Mouse (Mus musculus): ENCODE measurements around the gene Zdhhc13. TPM values are rescaled to one million over a fixed set of nuclear protein-coding genes. Genes with fewer than 3 reads are reported as not detected.
A peak's percentile ranks its signal among the peaks of the same experiment; 100 is the strongest.

Zdhhc13 gene
- total RNA-seq (2021) = 1 to 10 TPM; 7.8 to 8.2 TPM
- long read RNA-seq, experiment 1, transcript Zdhhc13-201 (17 exons, 2,410 nt) = major isoform, 13 of 16 reads
- long read RNA-seq, experiment 1, partial matches to known transcripts = 0 of 16 reads
- long read RNA-seq, experiment 1, other reads (novel, unspliced or antisense) = 3 of 16 reads
- long read RNA-seq, experiment 2, transcript Zdhhc13-201 (17 exons, 2,410 nt) = major isoform, 22 of 29 reads
- long read RNA-seq, experiment 2, partial matches to known transcripts = 2 of 29 reads
- long read RNA-seq, experiment 2, other reads (novel, unspliced or antisense) = 5 of 29 reads

GRCm38 (mm10) chr7:48788851-48789572 lies at the start of gene Zdhhc13:
TSS of gene Zdhhc13 (plus strand) at chr7:48789003.
- DNase-seq (ENCODE audit: low spot score in 2 of 2) = peak; percentile 82 to 83

DNA sequence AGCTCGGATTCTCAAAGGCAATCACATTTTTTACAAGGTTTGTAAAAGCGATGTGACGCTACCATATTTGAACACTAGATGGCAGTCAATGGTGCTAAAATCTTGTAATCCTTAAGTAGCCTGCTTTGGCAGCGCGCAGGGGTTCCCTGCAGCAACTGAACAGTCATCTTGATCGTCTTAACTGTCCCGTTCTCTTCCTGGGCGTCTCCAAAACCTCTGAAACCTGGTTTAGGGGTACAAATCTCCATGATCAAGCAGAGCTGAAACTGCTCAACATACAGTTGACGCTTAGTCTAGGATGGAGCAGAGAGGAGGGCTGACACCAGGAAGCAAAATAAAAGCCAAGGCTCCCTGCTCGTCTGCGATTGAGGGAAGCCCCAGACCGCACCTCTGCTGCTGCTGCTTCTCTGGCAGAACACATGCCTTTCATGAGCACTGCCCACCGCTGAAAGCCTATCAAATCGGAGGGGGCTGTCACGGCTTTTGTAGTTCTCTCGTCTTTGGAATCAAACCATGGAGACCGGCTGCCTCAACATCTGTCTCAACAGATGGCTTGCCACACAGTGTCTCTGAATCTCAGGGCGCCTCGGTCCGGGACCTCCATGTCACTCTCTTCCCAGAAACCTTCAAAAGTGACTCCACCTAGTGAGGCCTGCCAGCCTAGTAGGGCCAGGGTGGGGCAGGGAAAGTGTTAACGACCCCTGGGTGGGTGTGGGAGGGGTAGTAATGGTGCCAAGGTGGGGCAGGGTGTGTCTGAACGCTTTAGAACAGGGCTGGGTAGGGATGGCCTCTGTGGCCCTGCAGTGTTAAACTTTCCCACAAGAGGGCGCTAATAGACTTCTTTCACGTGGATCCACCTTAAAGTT lies 39.3 kb upstream of the Zdhhc13 start:
- DNase-seq (ENCODE audit: low spot score in 2 of 2) = peak; percentile 72 to 74

DNA sequence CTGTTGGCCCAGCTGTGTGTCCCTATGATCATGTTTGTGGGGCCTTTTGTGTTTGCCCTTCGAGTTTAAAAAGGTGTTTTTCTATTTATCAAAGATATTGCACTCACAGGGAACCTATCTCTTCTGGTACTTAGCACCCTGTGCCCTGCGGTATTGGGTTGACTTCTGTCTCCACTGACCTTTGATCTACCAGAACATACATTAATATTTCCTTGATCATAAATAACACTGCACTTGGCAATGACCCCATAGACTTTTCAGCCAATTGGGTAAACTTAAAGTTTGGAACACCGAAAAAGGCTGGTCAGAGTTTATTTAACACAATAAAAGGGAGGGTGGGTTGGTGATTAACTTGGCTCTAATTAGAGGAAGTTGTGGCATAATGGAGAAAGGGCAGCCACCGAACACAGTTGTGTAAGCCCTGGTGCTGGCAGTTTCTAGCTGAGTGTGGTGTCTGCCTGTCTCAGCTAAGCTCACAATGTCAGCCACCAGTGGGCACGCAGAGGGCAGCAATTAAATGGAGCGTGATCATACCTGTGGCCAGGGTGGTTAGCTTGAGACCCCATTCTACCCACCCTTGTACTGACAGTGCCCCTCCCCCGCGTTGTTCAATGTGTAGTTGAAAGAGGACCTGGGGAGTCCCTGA lies 38.5 kb upstream of the Zdhhc13 start:
- DNase-seq (ENCODE audit: low spot score in 2 of 2) = peak in 1 of 2 experiments; percentile 20

DNA sequence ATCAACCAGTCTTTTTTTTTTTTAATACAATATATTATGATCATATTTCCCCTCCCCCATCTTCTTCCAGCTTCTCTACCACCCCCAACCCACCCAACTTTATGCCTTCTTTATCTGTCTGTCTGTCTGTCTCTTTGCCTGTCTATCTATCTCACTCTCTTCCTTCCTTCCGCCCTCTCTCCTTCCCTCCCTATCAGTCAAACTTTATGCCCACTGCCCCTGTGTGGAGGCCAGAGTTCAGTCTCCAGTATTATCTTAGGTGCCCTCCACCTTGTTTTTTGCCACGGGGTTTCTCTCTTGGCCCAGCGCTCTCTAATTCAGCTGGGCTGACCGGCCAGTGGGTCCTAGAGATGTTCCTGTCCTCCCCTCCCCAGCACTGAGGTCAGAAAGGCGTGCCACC lies 37.6 kb upstream of the Zdhhc13 start:
- no peak for DNase-seq (ENCODE audit: low spot score in 2 of 2)

DNA sequence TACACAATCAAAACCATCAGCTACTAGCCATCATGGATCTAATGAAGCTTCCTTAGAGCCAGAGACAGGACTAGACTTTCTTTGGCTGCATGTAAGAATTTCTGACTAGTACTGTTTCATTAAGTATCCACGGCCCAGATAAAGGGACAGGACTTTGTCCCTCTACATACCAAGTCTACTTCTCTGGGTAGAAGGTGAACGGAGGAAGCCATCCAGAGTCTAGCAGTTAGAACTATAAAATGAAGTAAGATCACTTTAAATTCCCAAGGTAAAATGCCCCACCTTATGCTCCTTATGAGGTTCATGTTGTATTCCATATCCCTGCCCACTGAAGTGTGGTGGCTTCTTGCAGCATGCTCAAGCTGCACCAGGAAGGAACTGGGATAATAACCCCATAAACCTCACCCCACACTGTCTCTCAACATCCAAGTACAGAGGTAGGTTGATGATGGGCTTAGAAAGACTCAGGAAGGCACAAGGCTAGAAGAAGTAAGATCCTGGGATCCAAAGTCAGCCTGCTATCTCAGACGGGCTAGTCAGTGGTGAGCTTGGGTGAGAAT lies 34.3 kb upstream of the Zdhhc13 start:
- DNase-seq (ENCODE audit: low spot score in 2 of 2) = no peak

DNA sequence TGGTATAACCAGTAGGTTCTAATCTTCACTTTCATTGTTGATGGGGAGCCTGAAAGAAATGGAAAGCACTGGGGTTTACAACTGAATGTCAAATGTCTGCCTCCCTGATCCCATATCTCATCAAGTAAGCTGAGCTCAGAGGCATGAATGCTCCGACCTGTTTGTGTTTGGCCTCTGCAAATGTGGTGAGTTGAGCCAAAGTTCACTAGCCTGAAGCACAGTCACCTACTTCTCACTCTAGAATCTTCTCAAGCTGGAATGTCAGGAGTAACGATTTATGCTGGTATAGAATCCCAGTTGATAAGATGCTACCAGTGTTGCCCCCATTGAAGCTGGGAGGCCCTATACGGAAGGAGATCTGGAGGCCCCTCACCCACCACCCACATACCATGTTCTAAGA lies 33.0 kb upstream of the Zdhhc13 start:
- no peak for DNase-seq (ENCODE audit: low spot score in 2 of 2)

GRCm38 (mm10) chr7:48756306-48756931 lies 32.4 kb upstream of the Zdhhc13 start:
- no peak for DNase-seq (ENCODE audit: low spot score in 2 of 2)

GRCm38 (mm10) chr7:48758083-48758482 lies 30.7 kb upstream of the Zdhhc13 start:
- no peak for DNase-seq (ENCODE audit: low spot score in 2 of 2)

- DNase-seq (ENCODE audit: low spot score in 2 of 2) = no peak
Measured at GRCm38 (mm10) chr7:48760789-48761188, 28.0 kb upstream of the Zdhhc13 start.

- DNase-seq (ENCODE audit: low spot score in 2 of 2) = no peak
Measured at GRCm38 (mm10) chr7:48762289-48762688, 26.5 kb upstream of the Zdhhc13 start.

- no peak for DNase-seq (ENCODE audit: low spot score in 2 of 2)
Measured at GRCm38 (mm10) chr7:48762721-48763120, 26.1 kb upstream of the Zdhhc13 start.

GRCm38 (mm10) chr7:48765959-48766358 lies 22.8 kb upstream of the Zdhhc13 start:
- no peak for DNase-seq (ENCODE audit: low spot score in 2 of 2)

DNA sequence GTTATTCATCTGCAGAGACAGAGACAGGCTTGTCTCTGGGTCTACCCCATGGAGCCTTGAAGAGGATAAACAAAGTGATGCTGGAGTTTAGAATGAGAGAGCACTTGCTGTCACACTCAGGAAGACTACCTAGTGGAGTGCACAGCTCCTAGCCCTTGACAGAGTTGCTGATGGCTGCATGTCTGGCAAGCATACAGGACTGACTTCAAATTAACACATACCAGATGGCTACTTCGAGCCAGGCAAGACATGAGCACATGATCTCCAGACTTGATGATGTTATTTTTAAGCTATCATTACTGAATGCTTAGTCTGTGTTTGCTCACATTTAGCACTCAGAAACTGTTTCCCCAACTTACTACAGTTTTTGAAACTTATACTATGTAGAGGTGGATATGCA lies 19.1 kb upstream of the Zdhhc13 start:
- no peak for DNase-seq (ENCODE audit: low spot score in 2 of 2)

GRCm38 (mm10) chr7:48772060-48772734 lies 16.6 kb upstream of the Zdhhc13 start:
- no peak for DNase-seq (ENCODE audit: low spot score in 2 of 2)

DNA sequence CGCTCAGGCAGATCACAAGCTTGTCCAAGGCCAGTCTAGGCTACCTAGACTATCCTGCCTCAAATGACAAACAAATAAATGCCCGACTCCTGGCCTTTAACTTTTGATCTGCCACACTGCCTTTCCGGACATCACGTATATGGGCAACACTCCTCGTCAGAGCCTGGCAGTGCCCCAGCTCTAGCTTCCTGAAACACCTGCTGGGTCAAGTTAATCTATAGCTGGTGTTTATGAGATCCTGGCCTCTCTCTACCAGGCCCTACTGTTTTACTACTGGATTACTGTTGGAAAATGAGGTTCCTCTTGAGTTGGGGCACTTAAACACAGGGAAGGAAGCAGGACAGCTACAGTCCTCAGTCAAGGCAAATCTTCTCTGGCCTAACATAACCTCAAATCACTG lies 15.5 kb upstream of the Zdhhc13 start:
- no peak for DNase-seq (ENCODE audit: low spot score in 2 of 2)

- DNase-seq (ENCODE audit: low spot score in 2 of 2) = no peak
Measured at GRCm38 (mm10) chr7:48774633-48775032, 14.2 kb upstream of the Zdhhc13 start.

DNA sequence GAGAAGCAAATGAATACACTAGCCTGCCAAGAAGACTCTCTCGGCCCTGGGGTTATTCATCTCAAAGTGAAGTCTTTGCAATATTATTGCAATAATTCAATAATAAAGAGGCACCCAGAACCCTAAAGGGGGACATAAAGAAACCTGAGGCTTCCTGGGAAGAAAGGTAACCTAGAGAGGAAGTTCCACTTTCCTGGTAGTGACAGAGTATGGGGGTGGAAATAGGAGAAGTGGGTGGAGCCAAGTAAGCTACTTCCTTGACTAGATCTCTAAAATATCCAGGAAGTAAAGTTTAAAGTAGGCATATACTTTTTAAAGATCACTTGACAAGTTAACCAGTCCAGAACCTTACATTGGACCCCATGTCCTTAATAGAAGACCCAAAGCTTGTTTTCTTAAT lies 13.4 kb upstream of the Zdhhc13 start:
- no peak for DNase-seq (ENCODE audit: low spot score in 2 of 2)

DNA sequence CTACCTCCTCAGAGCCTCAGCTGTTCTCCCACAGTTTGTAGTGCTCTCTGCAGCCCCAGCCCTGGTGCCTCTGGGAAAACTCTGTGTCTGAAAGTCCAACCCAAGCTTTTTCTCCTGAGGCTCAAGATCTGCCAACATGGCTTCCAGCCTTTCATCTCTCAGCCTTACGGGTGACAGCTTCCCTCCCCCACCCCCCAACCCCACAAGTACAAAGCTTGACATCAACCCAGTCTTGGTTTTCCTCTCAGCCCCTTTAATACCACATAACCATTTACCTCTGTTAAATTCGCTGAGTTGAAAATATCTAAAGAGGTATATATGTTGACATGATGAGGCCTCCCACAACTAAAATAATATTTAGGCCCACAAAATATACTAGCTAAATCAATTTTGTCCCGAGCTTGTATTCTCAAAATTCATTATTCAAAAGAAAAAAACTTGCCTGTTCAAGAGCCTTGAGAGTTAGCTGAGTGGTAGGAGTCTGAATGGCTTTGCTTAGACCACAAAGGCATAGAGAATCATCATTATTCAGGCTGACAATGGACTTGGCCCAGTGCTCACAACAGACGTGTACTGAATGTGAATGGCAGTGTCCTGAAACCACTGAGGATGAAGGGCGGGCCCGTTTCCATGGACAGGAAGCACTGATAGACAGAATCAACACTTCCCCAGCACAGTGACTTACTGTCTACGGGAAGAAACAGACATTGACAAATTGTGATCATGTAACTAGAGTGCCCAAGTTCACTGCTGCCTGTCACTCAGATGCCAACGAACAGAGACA lies 10.9 kb upstream of the Zdhhc13 start:
- DNase-seq (ENCODE audit: low spot score in 2 of 2) = no peak

- DNase-seq (ENCODE audit: low spot score in 2 of 2) = no peak
Measured at GRCm38 (mm10) chr7:48779110-48779509, 9.7 kb upstream of the Zdhhc13 start.
